ENCODE assay signal across 8 mouse cellular contexts in genomic region chr6:136941051-136942021, GRCm38 (mm10). TPM values are rescaled to one million over a fixed set of nuclear protein-coding genes. Genes with fewer than 3 reads are reported as not detected.
DNase-seq lines count a peak whose midpoint lies in the region; ATAC-seq and TF ChIP-seq lines count a peak whose summit lies in the region.

Arhgdib (minus strand) TSS chr6:136941899.

- no peak for DNase-seq in cerebellum, adult 2 months
- DNase-seq in cerebellum, postnatal 25 days: no peak
- DNase-seq in G1E (ENCODE audit: low spot score): peak; percentile 60
- DNase-seq in embryonic facial prominence, embryonic 14.5 days (ENCODE audit: low spot score): peak; percentile 81
- DNase-seq in heart, postnatal 14 days: peak; percentile 30 to 37
- peak; percentile 37 to 63 for DNase-seq in kidney, postnatal 4 days
- DNase-seq in mesoderm, embryonic 11.5 days (ENCODE audit: low read depth, low spot score): peak; percentile 30
- peak; percentile 53 to 71 for DNase-seq in thymus, adult 18-20 months

- no peaks in the 10 kb centered on the region for H3K4me1 ChIP-seq in cerebellum, adult 2 months (ENCODE audit: control insufficient read depth, insufficient read depth, low read length)
- peaks cover 76% of the 10 kb centered on the region for H3K4me1 ChIP-seq in G1E (ENCODE audit: insufficient read depth, low read depth, low read length)
- H3K4me1 ChIP-seq in embryonic facial prominence, embryonic 14.5 days (ENCODE audit: control insufficient read depth, insufficient read depth, low read length): peaks cover 28% of the 10 kb centered on the region

- no peak for TF ChIP-seq POLR2A in cerebellum, adult 2 months (IDR thresholded peaks at IDR 0.05; ENCODE audit: borderline replicate concordance, insufficient read depth, low read length)

- intact Hi-C loops in heart, postnatal 14 days (cut with DNase I): no loop called here

- no peak for TF ChIP-seq CTCF in cerebellum, adult 2 months (IDR thresholded peaks at IDR 0.05; ENCODE audit: borderline replicate concordance, insufficient read depth, low read depth, low read length)
- TF ChIP-seq CTCF in G1E (IDR thresholded peaks at IDR 0.05; ENCODE audit: low read depth, low read length): no peak

- H3K9ac ChIP-seq in embryonic facial prominence, embryonic 14.5 days (ENCODE audit: low read depth, low read length): peak within 1 kb of the TSS; percentile 35

- H3K4me2 ChIP-seq in embryonic facial prominence, embryonic 14.5 days (ENCODE audit: low read depth, low read length): peak within 1 kb of the TSS; percentile 46

- peak within 1 kb of the TSS; percentile 56; the same call in 1 of the 2 replicates for H3K27ac ChIP-seq in cerebellum, adult 2 months (ENCODE audit: insufficient read depth, low read length)
- H3K27ac ChIP-seq in embryonic facial prominence, embryonic 14.5 days (replicated peaks; ENCODE audit: low read depth, low read length): peak within 1 kb of the TSS; percentile 93

- ATAC-seq in G1E (ENCODE audit: extremely low read depth, insufficient number of reproducible peaks, low FRiP score, poor library complexity, severe bottlenecking): peak; percentile 58
- peak; percentile 81 for ATAC-seq in embryonic facial prominence, embryonic 14.5 days (ENCODE audit: low read depth)

- 65% methylated on average over 12 of the region's 12 CpGs for WGBS in cerebellum, adult 2 months
- 23% methylated on average over 12 of the region's 12 CpGs for WGBS in embryonic facial prominence, embryonic 14.5 days

- no peaks in the 10 kb centered on the region for H3K9me3 ChIP-seq in G1E (replicated peaks)
- H3K9me3 ChIP-seq in embryonic facial prominence, embryonic 14.5 days (ENCODE audit: control insufficient read depth, low read length): no peaks in the 10 kb centered on the region

- H3K4me3 ChIP-seq in cerebellum, adult 2 months (replicated peaks; ENCODE audit: insufficient read depth, low read depth, low read length): no peak within 1 kb of the TSS
- H3K4me3 ChIP-seq in G1E (ENCODE audit: low read depth, low read length): peak within 1 kb of the TSS; percentile 73
- peak within 1 kb of the TSS; percentile 21 for H3K4me3 ChIP-seq in embryonic facial prominence, embryonic 14.5 days (ENCODE audit: low read depth, low read length)

- peaks cover 23% of the 10 kb centered on the region for H3K36me3 ChIP-seq in G1E (replicated peaks)
- H3K36me3 ChIP-seq in embryonic facial prominence, embryonic 14.5 days (ENCODE audit: control insufficient read depth, insufficient read depth, low read length): no peaks in the 10 kb centered on the region

- no peaks in the 10 kb centered on the region for H3K27me3 ChIP-seq in cerebellum, adult 2 months (ENCODE audit: control insufficient read depth, insufficient read depth, low read length)
- H3K27me3 ChIP-seq in G1E (ENCODE audit: insufficient read depth, low read length): no peaks in the 10 kb centered on the region
- H3K27me3 ChIP-seq in embryonic facial prominence, embryonic 14.5 days (replicated peaks; ENCODE audit: control insufficient read depth, insufficient read depth, low read length): no peaks in the 10 kb centered on the region

RNA-seq across cellular contexts. Expression of gene Arhgdib, which starts in this region (rescaled TPM):
- 10.1 and 10.5 TPM in 2 replicates for polyA plus RNA-seq in cerebellum, adult 2 months (2012; rRNA removed)
- total RNA-seq in G1E (2014; fragmentation: Nextera tagmentation) (1,122 and 1,191 TPM in 2 replicates), G1E (2017) (613 and 661 TPM in 2 replicates)
- polyA plus RNA-seq in G1E (2012): 119 and 124 TPM in 2 replicates
- polyA plus RNA-seq in embryonic facial prominence, embryonic 14.5 days (2014; fragmentation: Nextera tagmentation; extraction: Ambion mirVana): 117 and 118 TPM in 2 replicates
- total RNA-seq in heart, postnatal 14 days (2021): 10 to 100 TPM; 36.9 to 45.4 TPM

Comparison
In these comparisons a context has a peak if more than half of its experiments do, and no peak if none do; other contexts are left out.
1. RNA of gene Arhgdib (total RNA-seq): 613 to 1,191 TPM in G1E; 36.9 to 45.4 TPM in heart, postnatal 14 days; every median in the first group is over 10 times any median in the second.
2. RNA of gene Arhgdib (polyA plus RNA-seq): 119 to 124 TPM in G1E and 117 to 118 TPM in embryonic facial prominence, embryonic 14.5 days; 10.1 to 10.5 TPM in cerebellum, adult 2 months; every median in the first group is over 10 times any median in the second.
3. DNase-seq: peak in G1E (single experiment), embryonic facial prominence, embryonic 14.5 days (single experiment), heart, postnatal 14 days (2 of 2), kidney, postnatal 4 days (2 of 2), mesoderm, embryonic 11.5 days (single experiment) and thymus, adult 18-20 months (2 of 2); none in cerebellum, adult 2 months (0 of 2) and cerebellum, postnatal 25 days (0 of 2).